Comparison of ENCODE assay signal across 8 mouse cellular contexts in the genomic region with DNA sequence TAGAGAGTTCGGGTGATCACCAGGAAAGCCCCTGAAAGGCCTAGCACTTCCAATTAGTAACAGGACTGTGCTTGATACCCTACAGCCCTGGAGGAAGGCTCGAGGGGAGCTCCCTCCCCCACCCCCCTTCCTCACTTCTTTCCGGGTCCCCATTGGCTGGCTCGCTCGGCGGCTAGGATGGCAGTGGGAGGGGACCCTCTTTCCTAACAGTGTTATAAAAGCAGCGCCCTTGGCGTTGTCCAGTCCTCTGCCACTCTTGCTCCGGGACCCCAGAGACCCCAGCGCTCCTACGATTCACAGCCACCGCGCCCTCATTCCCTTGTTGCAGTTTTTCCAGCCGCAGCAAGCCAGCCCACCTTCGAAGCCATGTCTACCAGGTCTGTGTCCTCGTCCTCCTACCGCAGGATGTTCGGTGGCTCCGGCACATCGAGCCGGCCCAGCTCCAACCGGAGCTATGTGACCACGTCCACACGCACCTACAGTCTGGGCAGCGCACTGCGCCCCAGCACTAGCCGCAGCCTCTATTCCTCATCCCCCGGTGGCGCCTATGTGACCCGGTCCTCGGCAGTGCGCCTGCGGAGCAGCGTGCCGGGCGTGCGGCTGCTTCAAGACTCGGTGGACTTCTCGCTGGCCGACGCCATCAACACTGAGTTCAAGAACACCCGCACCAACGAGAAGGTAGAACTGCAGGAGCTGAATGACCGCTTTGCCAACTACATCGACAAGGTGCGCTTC. TPM values are rescaled to one million over a fixed set of nuclear protein-coding genes. Genes with fewer than 3 reads are reported as not detected.
DNase-seq lines count a peak whose midpoint lies in the region; ATAC-seq and TF ChIP-seq lines count a peak whose summit lies in the region.

No protein-coding gene starts in this region.

- peak; percentile 64 for DNase-seq in adrenal gland, postnatal 25 days
- peak; percentile 94 for DNase-seq in kidney, postnatal 0 days (ENCODE audit: low spot score)
- DNase-seq in thymus, postnatal 14 days: peak; percentile 74

- no peak for TF ChIP-seq POLR2A in olfactory bulb, adult 2 months (IDR thresholded peaks at IDR 0.05; ENCODE audit: insufficient read depth, low read depth, low read length)

- no peak for TF ChIP-seq CTCF in E14TG2a.4 (conservative IDR thresholded peaks at IDR 0.05; ENCODE audit: low read length)
- no peak for TF ChIP-seq CTCF in kidney, postnatal 0 days (IDR thresholded peaks at IDR 0.05; ENCODE audit: low read depth)
- no peak for TF ChIP-seq CTCF in olfactory bulb, adult 2 months (IDR thresholded peaks at IDR 0.05; ENCODE audit: insufficient read depth, low read depth, low read length)

- peaks cover 27% of the 10 kb centered on the region for H3K36me3 ChIP-seq in E14TG2a.4 (ENCODE audit: insufficient read depth, low read length)
- peaks cover 17% of the 10 kb centered on the region for H3K36me3 ChIP-seq in embryonic facial prominence, embryonic 12.5 days
- H3K36me3 ChIP-seq in heart, embryonic 13.5 days: peaks cover 31% of the 10 kb centered on the region
- H3K36me3 ChIP-seq in kidney, postnatal 0 days (ENCODE audit: insufficient read depth, low read length): 0 out of 2 replicates have a peak, but pooled peaks cover 6% of the 10 kb centered on the region
- peaks cover 11% of the 10 kb centered on the region for H3K36me3 ChIP-seq in lung, embryonic 16.5 days (ENCODE audit: control insufficient read depth, insufficient read depth, low read length)

- H3K4me3 ChIP-seq in E14TG2a.4 (replicated peaks; ENCODE audit: low read length): peak overlapping the region; percentile 85
- peak overlapping the region; percentile 72 for H3K4me3 ChIP-seq in embryonic facial prominence, embryonic 12.5 days
- H3K4me3 ChIP-seq in heart, embryonic 13.5 days: peak overlapping the region; percentile 97
- peak overlapping the region; percentile 61 for H3K4me3 ChIP-seq in kidney, postnatal 0 days (replicated peaks; ENCODE audit: low read depth, low read length)
- H3K4me3 ChIP-seq in lung, embryonic 16.5 days (ENCODE audit: low read length): peak overlapping the region; percentile 86
- H3K4me3 ChIP-seq in olfactory bulb, adult 2 months (ENCODE audit: insufficient read depth, low read depth, low read length): peak overlapping the region; percentile 53

- H3K4me1 ChIP-seq in E14TG2a.4 (replicated peaks; ENCODE audit: low read depth, low read length): peaks cover 60% of the 10 kb centered on the region
- peaks cover 16% of the 10 kb centered on the region; the same call in 1 of the 2 replicates for H3K4me1 ChIP-seq in embryonic facial prominence, embryonic 12.5 days
- peaks cover 31% of the 10 kb centered on the region for H3K4me1 ChIP-seq in heart, embryonic 13.5 days
- 0 out of 2 replicates have a peak, but pooled peaks cover 11% of the 10 kb centered on the region for H3K4me1 ChIP-seq in kidney, postnatal 0 days (replicated peaks; ENCODE audit: insufficient read depth, low read length)
- peaks cover 10% of the 10 kb centered on the region for H3K4me1 ChIP-seq in lung, embryonic 16.5 days (replicated peaks; ENCODE audit: control insufficient read depth, insufficient read depth, low read length)
- peaks cover 17% of the 10 kb centered on the region for H3K4me1 ChIP-seq in olfactory bulb, adult 2 months (ENCODE audit: control insufficient read depth, insufficient read depth, low read length)

- H3K27me3 ChIP-seq in E14TG2a.4 (ENCODE audit: insufficient read depth, low read length): no peaks in the 10 kb centered on the region
- H3K27me3 ChIP-seq in embryonic facial prominence, embryonic 12.5 days: no peaks in the 10 kb centered on the region
- no peaks in the 10 kb centered on the region for H3K27me3 ChIP-seq in heart, embryonic 13.5 days (replicated peaks)
- H3K27me3 ChIP-seq in kidney, postnatal 0 days (ENCODE audit: insufficient read depth, low read length): no peaks in the 10 kb centered on the region
- no peaks in the 10 kb centered on the region for H3K27me3 ChIP-seq in lung, embryonic 16.5 days (ENCODE audit: control insufficient read depth, insufficient read depth, low read depth, low read length)

- H3K27ac ChIP-seq in embryonic facial prominence, embryonic 12.5 days: peak overlapping the region; percentile 96
- peak overlapping the region; percentile 99 for H3K27ac ChIP-seq in heart, embryonic 13.5 days (replicated peaks)
- peak overlapping the region; percentile 97 for H3K27ac ChIP-seq in kidney, postnatal 0 days
- peak overlapping the region; percentile 99 for H3K27ac ChIP-seq in lung, embryonic 16.5 days (ENCODE audit: low read length)
- H3K27ac ChIP-seq in olfactory bulb, adult 2 months (ENCODE audit: insufficient read depth, low read depth, low read length): peak overlapping the region; percentile 54

- peak overlapping the region; percentile 84 for H3K9ac ChIP-seq in embryonic facial prominence, embryonic 12.5 days
- peak overlapping the region; percentile 99 for H3K9ac ChIP-seq in heart, embryonic 13.5 days
- H3K9ac ChIP-seq in kidney, postnatal 0 days (ENCODE audit: low read depth, low read length): peak overlapping the region; percentile 74
- peak overlapping the region; percentile 89 for H3K9ac ChIP-seq in lung, embryonic 16.5 days (ENCODE audit: low read length)

- no peaks in the 10 kb centered on the region for H3K9me3 ChIP-seq in E14TG2a.4 (ENCODE audit: low read length)
- no peaks in the 10 kb centered on the region for H3K9me3 ChIP-seq in embryonic facial prominence, embryonic 12.5 days
- no peaks in the 10 kb centered on the region for H3K9me3 ChIP-seq in heart, embryonic 13.5 days
- H3K9me3 ChIP-seq in kidney, postnatal 0 days (replicated peaks; ENCODE audit: low read length): no peaks in the 10 kb centered on the region
- H3K9me3 ChIP-seq in lung, embryonic 16.5 days (ENCODE audit: control insufficient read depth, low read length): no peaks in the 10 kb centered on the region

- ATAC-seq in embryonic facial prominence, embryonic 12.5 days (ENCODE audit: insufficient number of reproducible peaks, insufficient read depth, low FRiP score, low TSS enrichment): peak; percentile 94
- ATAC-seq in heart, embryonic 13.5 days (ENCODE audit: extremely low read depth, insufficient number of reproducible peaks, low FRiP score, low TSS enrichment): peak; percentile 82
- peak; percentile 88 for ATAC-seq in kidney, postnatal 0 days (replicated peaks; ENCODE audit: low FRiP score, low read depth)
- peak; percentile 91 for ATAC-seq in lung, embryonic 16.5 days (ENCODE audit: low read depth)

- H3K4me2 ChIP-seq in embryonic facial prominence, embryonic 12.5 days (replicated peaks): peak overlapping the region; percentile 74
- H3K4me2 ChIP-seq in heart, embryonic 13.5 days: peak overlapping the region; percentile 67
- H3K4me2 ChIP-seq in kidney, postnatal 0 days (ENCODE audit: low read length): peak overlapping the region; percentile 76
- H3K4me2 ChIP-seq in lung, embryonic 16.5 days (ENCODE audit: low read depth, low read length): peak overlapping the region; percentile 75

- WGBS in embryonic facial prominence, embryonic 12.5 days: under 1% methylated on average over 46 of the region's 46 CpGs
- under 1% methylated on average over 46 of the region's 46 CpGs for WGBS in heart, embryonic 13.5 days
- WGBS in kidney, postnatal 0 days: under 1% methylated on average over 45 of the region's 46 CpGs
- under 1% methylated on average over 46 of the region's 46 CpGs for WGBS in lung, embryonic 16.5 days
- 1% methylated on average over 46 of the region's 46 CpGs for WGBS in olfactory bulb, adult 2 months

RNA-seq across cellular contexts. Expression of a gene that starts 0.5 kb away (rescaled TPM):
- total RNA-seq in adrenal gland, postnatal 25 days (2021): 122 and 146 TPM in 2 replicates
- 751 and 762 TPM in 2 replicates for polyA plus RNA-seq in embryonic facial prominence, embryonic 12.5 days (2016; fragmentation: Nextera tagmentation; extraction: Ambion mirVana)
- polyA plus RNA-seq in heart, embryonic 13.5 days (2015; fragmentation: Nextera tagmentation; extraction: Ambion mirVana): 968 and 987 TPM in 2 replicates
- polyA plus RNA-seq in kidney, postnatal 0 days (2015; fragmentation: Nextera tagmentation; extraction: Ambion mirVana): 414 and 447 TPM in 2 replicates
- polyA plus RNA-seq in lung, embryonic 16.5 days (2015; fragmentation: Nextera tagmentation; extraction: Ambion mirVana): 922 and 967 TPM in 2 replicates
- not detected in 2 replicates for polyA plus RNA-seq in olfactory bulb, adult 2 months (2012; ENCODE audit: insufficient read depth, insufficient read length, low replicate concordance, missing spikeins)

RNA-seq across cellular contexts. Expression of a gene that starts 29.8 kb away (rescaled TPM):
- total RNA-seq in adrenal gland, postnatal 25 days (2021): 4.9 and 7.7 TPM in 2 replicates
- 7.3 and 8.4 TPM in 2 replicates for polyA plus RNA-seq in embryonic facial prominence, embryonic 12.5 days (2016; fragmentation: Nextera tagmentation; extraction: Ambion mirVana)
- 9.3 and 9.4 TPM in 2 replicates for polyA plus RNA-seq in heart, embryonic 13.5 days (2015; fragmentation: Nextera tagmentation; extraction: Ambion mirVana)
- 12.6 and 14.0 TPM in 2 replicates for polyA plus RNA-seq in kidney, postnatal 0 days (2015; fragmentation: Nextera tagmentation; extraction: Ambion mirVana)
- polyA plus RNA-seq in lung, embryonic 16.5 days (2015; fragmentation: Nextera tagmentation; extraction: Ambion mirVana): 14.8 and 16.5 TPM in 2 replicates
- not detected in 2 replicates for polyA plus RNA-seq in olfactory bulb, adult 2 months (2012; ENCODE audit: insufficient read depth, insufficient read length, low replicate concordance, missing spikeins)

Comparison
In these comparisons a context has a peak if more than half of its experiments do, and no peak if none do; other contexts are left out.
1. Peak in every context shown above with its lines: DNase-seq, ATAC-seq, H3K4me3 ChIP-seq and H3K27ac ChIP-seq.